Mouse (Mus musculus) adrenal gland, postnatal 25 days (tissue): ENCODE results near the gene Hltf. TPM values are rescaled to one million over a fixed set of nuclear protein-coding genes. Genes with fewer than 3 reads are reported as not detected.
"Not testable (repeated sequence)": the region's sequence is repeated elsewhere in the genome, so short reads cannot be mapped to it uniquely, and the experiment has no call there.

Source experiments
- DNase-seq: peaks from one replicate; pipeline ENCODE4 v3.0.0; 2021; ENCODE audit warnings: mixed read lengths
- total RNA-seq: library from RNA; stranded (reverse); gene quantifications from 2 replicates; pipeline ENCODE4 v1.2.3, GENCODE M21; 2021

Hltf gene
- total RNA-seq, 1 experiment from 2014 or later, result 33.5 TPM

GRCm38 (mm10) chr3:20104776-20105175, 47.2 kb downstream of the Hltf start:
- no peak for DNase-seq

- DNase-seq, result no peak
These were observed 51.3 kb downstream of the Hltf start for GRCm38 (mm10) chr3:20108881-20109280.

- DNase-seq, result no peak
These were observed 54.3 kb downstream of the Hltf start for GRCm38 (mm10) chr3:20111913-20112312.

- DNase-seq, result no peak
These were observed 61.5 kb downstream of the Hltf start for GRCm38 (mm10) chr3:20119044-20119591.

- no peak for DNase-seq
These were observed 62.2 kb downstream of the Hltf start for GRCm38 (mm10) chr3:20119686-20120244.

- DNase-seq, result not testable (repeated sequence)
These were observed 64.0 kb downstream of the Hltf start for GRCm38 (mm10) chr3:20121582-20121981.

GRCm38 (mm10) chr3:20125604-20126003, 68.0 kb downstream of the Hltf start:
- no peak for DNase-seq

- no peak for DNase-seq
These were observed 69.5 kb downstream of the Hltf start for GRCm38 (mm10) chr3:20127047-20127595.

- DNase-seq, result no peak
These were observed 71.9 kb downstream of the Hltf start for GRCm38 (mm10) chr3:20129491-20129890.

GRCm38 (mm10) chr3:20130456-20131349, 73.1 kb downstream of the Hltf start:
- DNase-seq, result no peak

- DNase-seq, result no peak
These were observed 73.7 kb downstream of the Hltf start for GRCm38 (mm10) chr3:20131350-20131720.

GRCm38 (mm10) chr3:20132731-20133130, 75.1 kb downstream of the Hltf start:
- DNase-seq, result no peak

- DNase-seq, result no peak
These were observed 76.1 kb downstream of the Hltf start for GRCm38 (mm10) chr3:20133745-20134144.

- DNase-seq, result no peak
These were observed 76.9 kb downstream of the Hltf start for GRCm38 (mm10) chr3:20134545-20134944.

GRCm38 (mm10) chr3:20136868-20137581, 79.4 kb downstream of the Hltf start:
- no peak for DNase-seq

- DNase-seq, result no peak
These were observed 83.6 kb downstream of the Hltf start for GRCm38 (mm10) chr3:20141240-20141639.

GRCm38 (mm10) chr3:20141679-20142078, 84.1 kb downstream of the Hltf start:
- DNase-seq, result no peak

- DNase-seq, result no peak
These were observed 84.5 kb downstream of the Hltf start for GRCm38 (mm10) chr3:20142101-20142500.

- no peak for DNase-seq
These were observed 85.0 kb downstream of the Hltf start for GRCm38 (mm10) chr3:20142576-20142975.

GRCm38 (mm10) chr3:20143726-20144125, 86.1 kb downstream of the Hltf start:
- DNase-seq, result no peak

GRCm38 (mm10) chr3:20144401-20144800, 86.8 kb downstream of the Hltf start:
- DNase-seq, result no peak

- DNase-seq, result no peak
These were observed 88.1 kb downstream of the Hltf start for GRCm38 (mm10) chr3:20145696-20146113.
